Mouse (Mus musculus) heart, embryonic 15.5 days (tissue): Measurements from ENCODE around the gene Setd1a. TPM values are rescaled to one million over a fixed set of nuclear protein-coding genes. Genes with fewer than 3 reads are reported as not detected.
A peak's percentile ranks its signal among the peaks of the same experiment; 100 is the strongest.

Experiments
- ATAC-seq: fragments of 200-750 bp; cut with Nextera tagmentation; replicated peaks from 2 replicates; pipeline ENCODE4 v1.8.0; 2017; ENCODE audit warnings: low read depth, moderate TSS enrichment; ENCODE audit not compliant: insufficient number of reproducible peaks, insufficient read depth, low FRiP score
- H3K27ac ChIP-seq: fragments of 300-500 bp; sonication (generic); 2 replicates; pipeline ENCODE4 v1.5.1; 2015; ENCODE audit warnings: mild to moderate bottlenecking, inconsistent platforms
- H3K27me3 ChIP-seq: fragments of 300-500 bp; sonication (generic); 2 replicates; pipeline ENCODE4 v1.6.1; 2015; ENCODE audit warnings: inconsistent platforms
- H3K36me3 ChIP-seq: fragments of 300-500 bp; sonication (generic); 2 replicates; pipeline ENCODE4 v1.6.1; 2015; ENCODE audit warnings: mild to moderate bottlenecking, inconsistent platforms
- H3K4me1 ChIP-seq: fragments of 300-500 bp; sonication (generic); replicated peaks from 2 replicates; pipeline ENCODE4 v1.6.1; 2015; ENCODE audit warnings: inconsistent platforms
- H3K4me2 ChIP-seq: fragments of 300-500 bp; sonication (generic); 2 replicates; pipeline ENCODE4 v1.6.1; 2015; ENCODE audit warnings: inconsistent platforms, mild to moderate bottlenecking, moderate library complexity
- H3K4me3 ChIP-seq: fragments of 300-500 bp; sonication (generic); 2 replicates; pipeline ENCODE4 v1.5.1; 2015; ENCODE audit warnings: mild to moderate bottlenecking, inconsistent platforms
- H3K9ac ChIP-seq: fragments of 300-500 bp; sonication (generic); 2 replicates; pipeline ENCODE4 v1.6.1; 2015; ENCODE audit warnings: mild to moderate bottlenecking, inconsistent platforms
- H3K9me3 ChIP-seq: fragments of 300-500 bp; sonication (generic); replicated peaks from 2 replicates; pipeline ENCODE4 v1.6.1; 2016; ENCODE audit warnings: inconsistent platforms
- WGBS: fragments of 180-500 bp; shearing (Covaris S2); methylation state at CpG from one replicate; pipeline ENCODE4 v1.1.7; 2015; ENCODE audit warnings: mixed read lengths; 5-methylcytosine and 5-hydroxymethylcytosine counted together
- polyA plus RNA-seq: library from polyadenylated mRNA; unstranded; fragments of >200 nt; fragmentation: Nextera tagmentation; extraction: Ambion mirVana; gene quantifications from 2 replicates; pipeline ENCODE4 v1.2.1, GENCODE M21; 2015

Gene Setd1a
- polyA plus RNA-seq, 1 experiment from 2014 or later = 13.0 TPM

DNA sequence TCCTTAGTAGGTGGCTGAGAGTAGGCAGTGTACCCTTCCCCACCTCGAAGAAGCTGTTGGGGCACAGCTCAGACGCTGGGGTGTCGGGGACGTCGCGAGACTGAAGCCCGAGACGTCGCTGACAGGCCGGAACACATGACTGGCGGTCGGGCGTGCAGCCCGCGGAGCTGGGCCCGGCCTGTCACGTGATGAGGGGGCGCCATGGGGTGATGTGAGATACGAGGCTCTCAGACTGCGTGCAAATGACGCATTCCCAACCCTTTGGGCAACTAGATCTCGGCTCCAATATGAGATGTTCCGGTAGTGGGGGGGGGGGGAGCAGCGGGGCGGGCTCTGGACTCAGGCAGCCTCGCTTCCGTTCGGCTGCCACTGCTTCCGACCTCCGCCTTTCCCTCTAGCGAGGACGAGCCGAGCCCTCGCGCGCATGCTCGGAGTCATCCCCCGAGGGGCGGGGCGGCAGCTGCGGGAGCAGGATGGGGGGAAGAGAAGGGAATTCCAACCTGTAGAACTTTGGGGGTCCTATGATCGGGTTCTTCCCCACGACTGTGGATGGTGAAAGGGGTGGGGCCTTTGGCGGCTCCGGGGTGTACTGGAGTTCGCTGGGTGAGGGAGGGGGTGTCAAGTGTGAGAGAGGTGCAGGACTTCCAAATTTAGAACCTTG lies 65.0 kb downstream of the Setd1a start:
- ATAC-seq = peak; percentile 91
- Histone ChIP-seq H3K27ac (peak overlapping the region; percentile 96), H3K27me3 (no peaks in the 10 kb centered on the region), H3K4me2 (peak overlapping the region; percentile 92), H3K4me3 (peak overlapping the region; percentile 94), H3K4me1 (peaks cover 14% of the 10 kb centered on the region), H3K36me3 (peaks cover 24% of the 10 kb centered on the region), H3K9me3 (no peaks in the 10 kb centered on the region), H3K9ac (peak overlapping the region; percentile 90)
- under 1% methylated on average over 46 of the region's 46 CpGs for WGBS

DNA sequence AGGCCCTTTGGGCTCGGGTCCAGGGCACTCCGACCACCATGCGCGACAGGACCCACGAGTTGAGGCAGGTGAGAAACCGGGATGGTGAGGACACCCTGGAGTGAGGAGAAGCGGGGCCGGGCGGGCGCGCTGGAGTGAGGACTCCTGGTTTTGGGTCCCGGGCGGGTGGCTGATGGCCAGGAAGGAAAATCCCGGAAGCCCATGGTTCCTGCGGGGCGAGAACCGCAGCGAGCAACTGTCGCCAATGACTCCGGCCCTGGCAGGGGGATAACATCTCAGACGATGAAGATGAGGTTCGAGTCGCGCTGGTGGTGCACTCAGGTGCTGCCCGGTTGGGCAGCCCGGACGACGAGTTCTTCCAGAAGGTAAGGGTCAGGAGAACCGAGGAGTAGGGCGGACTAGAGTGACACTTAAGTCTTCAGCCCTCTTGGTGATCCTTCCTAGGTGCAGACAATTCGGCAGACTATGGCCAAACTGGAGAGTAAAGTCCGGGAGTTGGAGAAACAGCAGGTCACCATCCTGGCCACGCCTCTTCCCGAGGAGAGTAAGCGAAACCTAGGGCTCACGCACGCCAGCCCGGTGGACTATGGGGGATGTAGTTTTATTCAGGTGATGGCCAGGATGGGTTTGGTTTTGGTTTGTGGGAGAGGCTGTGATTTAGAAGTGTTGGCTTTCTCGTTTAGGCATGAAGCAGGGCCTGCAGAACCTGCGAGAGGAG lies 65.7 kb downstream of the Setd1a start:
- ATAC-seq = peak; percentile 55
- Histone ChIP-seq H3K27ac (peak overlapping the region; percentile 96), H3K4me2 (peak overlapping the region; percentile 92), H3K36me3 (peaks cover 31% of the 10 kb centered on the region), H3K4me3 (peak overlapping the region; percentile 94), H3K27me3 (no peaks in the 10 kb centered on the region), H3K9ac (peak overlapping the region; percentile 90), H3K9me3 (no peaks in the 10 kb centered on the region), H3K4me1 (peaks cover 14% of the 10 kb centered on the region)
- under 1% methylated on average over 40 of the region's 40 CpGs for WGBS

Other genes starting within 250 kb of the Setd1a start
- 2.9 and 4.1 TPM in 2 replicates for gene Tmem265, start 215.3 kb upstream of the Setd1a start, polyA plus RNA-seq
- 27.5 and 36.5 TPM in 2 replicates for gene Phkg2, start 203.3 kb upstream of the Setd1a start, polyA plus RNA-seq
- gene Ccdc189, start 188.1 kb upstream of the Setd1a start, polyA plus RNA-seq = 10.6 and 12.6 TPM in 2 replicates
- 27.9 and 32.3 TPM in 2 replicates for gene Rnf40, start 187.9 kb upstream of the Setd1a start, polyA plus RNA-seq
- 7.8 and 10.5 TPM in 2 replicates for gene Zfp629, start 160.9 kb upstream of the Setd1a start, polyA plus RNA-seq
- gene Bcl7c, start 67.7 kb upstream of the Setd1a start, polyA plus RNA-seq = 37.2 and 45.7 TPM in 2 replicates
- 4.7 and 8.4 TPM in 2 replicates for gene Ctf1, start 63.9 kb upstream of the Setd1a start, polyA plus RNA-seq
- 0.20 TPM in 1 of 2 replicates, not detected in the other for gene Ctf2, start 44.5 kb upstream of the Setd1a start, polyA plus RNA-seq
- gene Fbxl19, start 32.1 kb upstream of the Setd1a start, polyA plus RNA-seq = 1.4 and 2.2 TPM in 2 replicates
- 15.6 and 21.7 TPM in 2 replicates for gene Orai3, start 6.9 kb upstream of the Setd1a start, polyA plus RNA-seq
- not detected in 2 replicates for gene Gm49388, start 8.9 kb downstream of the Setd1a start, polyA plus RNA-seq
- 22.0 and 24.0 TPM in 2 replicates for gene Hsd3b7, start 23.9 kb downstream of the Setd1a start, polyA plus RNA-seq
- gene Stx4a, start 47.6 kb downstream of the Setd1a start, polyA plus RNA-seq = 50.5 and 51.0 TPM in 2 replicates
- 1.4 and 2.1 TPM in 2 replicates for gene Stx1b, start 47.9 kb downstream of the Setd1a start, polyA plus RNA-seq
- 5.3 and 7.0 TPM in 2 replicates for gene Zfp646, start 99.6 kb downstream of the Setd1a start, polyA plus RNA-seq
- gene Zfp668, start 100.2 kb downstream of the Setd1a start, polyA plus RNA-seq = 7.9 and 11.1 TPM in 2 replicates
- gene Prss53, start 114.3 kb downstream of the Setd1a start, polyA plus RNA-seq = 1.2 and 1.7 TPM in 2 replicates
- gene Gm21974, start 118.8 kb downstream of the Setd1a start, polyA plus RNA-seq = not detected in 2 replicates
- gene Vkorc1, start 118.9 kb downstream of the Setd1a start, polyA plus RNA-seq = 95.9 and 126 TPM in 2 replicates
- gene Bckdk, start 127.4 kb downstream of the Setd1a start, polyA plus RNA-seq = 122 and 145 TPM in 2 replicates
- 23.5 and 27.6 TPM in 2 replicates for gene Kat8, start 135.8 kb downstream of the Setd1a start, polyA plus RNA-seq
- gene Prss8, start 153.4 kb downstream of the Setd1a start, polyA plus RNA-seq = 1.9 and 6.0 TPM in 2 replicates
- gene Prss36, start 170.1 kb downstream of the Setd1a start, polyA plus RNA-seq = 7.9 and 10.0 TPM in 2 replicates
- 254 and 307 TPM in 2 replicates for gene Fus, start 190.8 kb downstream of the Setd1a start, polyA plus RNA-seq
- 42.8 and 56.1 TPM in 2 replicates for gene Pycard, start 217.2 kb downstream of the Setd1a start, polyA plus RNA-seq
- gene Trim72, start 227.3 kb downstream of the Setd1a start, polyA plus RNA-seq = 0.77 and 1.1 TPM in 2 replicates